ENCODE assay signal across 10 mouse cellular contexts in genomic region chr7:127185601-127186000, GRCm38 (mm10). TPM values are rescaled to one million over a fixed set of nuclear protein-coding genes. Genes with fewer than 3 reads are reported as not detected.
A peak's percentile ranks its signal among the peaks of the same experiment; 100 is the strongest.
DNase-seq lines count a peak whose midpoint lies in the region; ATAC-seq and TF ChIP-seq lines count a peak whose summit lies in the region.
"Had no signal": no experiment of that assay in that cellular context is flagged by ENCODE, and none has a peak within 500 bp of the region (broad histone marks: within the 10 kb centered on the region; RNA-seq: fewer than 3 reads in every experiment).

No protein-coding gene starts in this region.

- TF ChIP-seq EP300 in heart, postnatal 0 days (IDR thresholded peaks at IDR 0.05; ENCODE audit: low read depth) = no peak

- WGBS in heart, postnatal 0 days = 51% methylated on average over 3 of the region's 3 CpGs
- 50% methylated on average over 3 of the region's 3 CpGs for WGBS in heart, embryonic 10.5 days
- 78% methylated on average over 3 of the region's 3 CpGs for WGBS in spleen, adult 2 months

- H3K36me3 ChIP-seq in heart, postnatal 0 days (replicated peaks; ENCODE audit: control insufficient read depth, insufficient read depth, low read length) = no peaks in the 10 kb centered on the region
- no peaks in the 10 kb centered on the region for H3K36me3 ChIP-seq in heart, embryonic 10.5 days
- no peaks in the 10 kb centered on the region for H3K36me3 ChIP-seq in spleen, adult 2 months (ENCODE audit: control insufficient read depth, insufficient read depth, low read length)

- intact Hi-C loops in left cerebral cortex, postnatal 14 days (cut with DNase I) = loop anchor here (2.0 kb wide), 1 partner anchor 69 kb away; no protein-coding TSS in a partner anchor

- H3K9me3 ChIP-seq in heart, postnatal 0 days (replicated peaks; ENCODE audit: control insufficient read depth, low read length) = no peaks in the 10 kb centered on the region
- H3K9me3 ChIP-seq in heart, embryonic 10.5 days = no peaks in the 10 kb centered on the region
- H3K9me3 ChIP-seq: forebrain, embryonic 13.5 days had no signal

- H3K4me1 ChIP-seq in heart, postnatal 0 days (ENCODE audit: control insufficient read depth, insufficient read depth) = no peaks in the 10 kb centered on the region
- H3K4me1 ChIP-seq in heart, embryonic 10.5 days = peaks cover 7% of the 10 kb centered on the region; the same call in 1 of the 2 replicates
- H3K4me1 ChIP-seq in spleen, adult 2 months (ENCODE audit: control insufficient read depth, insufficient read depth, insufficient read length) = peaks cover 11% of the 10 kb centered on the region; the same call in 1 of the 2 replicates
- H3K4me1 ChIP-seq: forebrain, embryonic 13.5 days had no signal

- peak; percentile 39; the same call in 1 of the 2 replicates for ATAC-seq in heart, postnatal 0 days (ENCODE audit: insufficient read depth, low read depth)
- ATAC-seq in common myeloid progenitor, adult 5-6 weeks (replicated peaks; ENCODE audit: low read depth, poor library complexity, severe bottlenecking) = peak; percentile 39; the same call in 1 of the 2 replicates
- ATAC-seq: forebrain, embryonic 13.5 days had no signal

- TF ChIP-seq CTCF in heart, postnatal 0 days (IDR thresholded peaks at IDR 0.05; ENCODE audit: low read depth) = peak; percentile 71
- 0 out of 2 replicates have a peak, but pooled peaks have one; percentile 2 for TF ChIP-seq CTCF in spleen, adult 2 months (IDR thresholded peaks at IDR 0.05; ENCODE audit: extremely low read depth, insufficient read depth, insufficient read length, insufficient replicate concordance)

- no peak overlapping the region for H3K4me3 ChIP-seq in heart, postnatal 0 days (ENCODE audit: low read depth, low read length)
- no peak overlapping the region for H3K4me3 ChIP-seq in heart, embryonic 10.5 days
- no peak overlapping the region for H3K4me3 ChIP-seq in spleen, adult 2 months (ENCODE audit: extremely low read depth, insufficient read depth, insufficient read length)
- H3K4me3 ChIP-seq: forebrain, embryonic 13.5 days had no signal

- H3K27me3 ChIP-seq in heart, postnatal 0 days (ENCODE audit: control insufficient read depth, insufficient read depth, low read length) = no peaks in the 10 kb centered on the region
- no peaks in the 10 kb centered on the region for H3K27me3 ChIP-seq in heart, embryonic 10.5 days (ENCODE audit: insufficient read depth, poor library complexity, severe bottlenecking)
- H3K27me3 ChIP-seq in spleen, adult 2 months (ENCODE audit: control insufficient read depth, insufficient read depth, low read length) = no peaks in the 10 kb centered on the region
- H3K27me3 ChIP-seq: forebrain, embryonic 13.5 days had no signal

- H3K27ac ChIP-seq in heart, postnatal 0 days (ENCODE audit: low read depth) = no peak overlapping the region
- H3K27ac ChIP-seq in heart, embryonic 10.5 days = no peak overlapping the region
- H3K27ac ChIP-seq in spleen, adult 2 months (ENCODE audit: insufficient read depth, low read length) = no peak overlapping the region
- H3K27ac ChIP-seq: forebrain, embryonic 13.5 days had no signal

- H3K9ac ChIP-seq in heart, postnatal 0 days (replicated peaks; ENCODE audit: low read depth, low read length) = no peak overlapping the region
- H3K9ac ChIP-seq: forebrain, embryonic 13.5 days had no signal

- no peak overlapping the region for H3K4me2 ChIP-seq in heart, postnatal 0 days (ENCODE audit: low read depth, low read length)
- H3K4me2 ChIP-seq: forebrain, embryonic 13.5 days had no signal

- no peak for TF ChIP-seq POLR2A in spleen, adult 2 months (IDR thresholded peaks at IDR 0.05; ENCODE audit: low read depth, low read length)

- peak; percentile 56 for DNase-seq in heart, postnatal 0 days (ENCODE audit: low spot score)
- DNase-seq in heart, embryonic 10.5 days (ENCODE audit: low spot score) = no peak
- DNase-seq in spleen, adult 2 months (ENCODE audit: low read depth in 1 of 2, low spot score in 2 of 2) = no peak
- DNase-seq in spleen, adult 12 weeks (ENCODE audit: low spot score) = no peak
- DNase-seq in thymus, postnatal 25 days = peak; percentile 37
- DNase-seq in left cerebral cortex, postnatal 14 days (ENCODE audit: low spot score in 2 of 2) = no peak
- DNase-seq in cerebellum, adult 9-11 months = no peak
- DNase-seq: adrenal gland, adult 2 months had no signal

RNA-seq across cellular contexts. Expression of gene Cd2bp2, which starts 10.2 kb away (rescaled TPM):
- total RNA-seq in heart, postnatal 0 days (2014; rRNA removed; ENCODE audit: low replicate concordance) = 39.3 and 39.9 TPM in 2 replicates
- 26.9 and 27.2 TPM in 2 replicates for polyA plus RNA-seq in heart, postnatal 0 days (2015; fragmentation: Nextera tagmentation; extraction: Ambion mirVana)
- 49.1 and 61.0 TPM in 2 replicates for polyA plus RNA-seq in heart, embryonic 10.5 days (2016; fragmentation: Nextera tagmentation; extraction: Ambion mirVana)
- 22.7 and 26.4 TPM in 2 replicates for polyA plus RNA-seq in spleen, adult 2 months (2012; rRNA removed)
- 54.9 and 73.1 TPM in 2 replicates for total RNA-seq in common myeloid progenitor, adult 5-6 weeks (2017)
- total RNA-seq in left cerebral cortex, postnatal 14 days (2021) = 10 to 100 TPM; 73.9 to 84.5 TPM

RNA-seq across cellular contexts. Expression of gene Tbc1d10b, which starts 22.7 kb away (rescaled TPM):
- total RNA-seq in heart, postnatal 0 days (2014; rRNA removed; ENCODE audit: low replicate concordance) = 30.2 and 45.3 TPM in 2 replicates
- polyA plus RNA-seq in heart, postnatal 0 days (2015; fragmentation: Nextera tagmentation; extraction: Ambion mirVana) = 9.6 and 10.8 TPM in 2 replicates
- 26.4 and 28.3 TPM in 2 replicates for polyA plus RNA-seq in heart, embryonic 10.5 days (2016; fragmentation: Nextera tagmentation; extraction: Ambion mirVana)
- 33.0 and 34.3 TPM in 2 replicates for polyA plus RNA-seq in spleen, adult 2 months (2012; rRNA removed)
- total RNA-seq in common myeloid progenitor, adult 5-6 weeks (2017) = 24.7 and 29.1 TPM in 2 replicates
- total RNA-seq in left cerebral cortex, postnatal 14 days (2021) = 10 to 100 TPM; 82.8 to 83.9 TPM

RNA-seq across cellular contexts. Expression of gene Mylpf, which starts 23.1 kb away (rescaled TPM):
- total RNA-seq in heart, postnatal 0 days (2014; rRNA removed; ENCODE audit: low replicate concordance) = 22.1 TPM in 1 of 2 replicates, not detected in the other
- 3.2 and 5.4 TPM in 2 replicates for polyA plus RNA-seq in heart, postnatal 0 days (2015; fragmentation: Nextera tagmentation; extraction: Ambion mirVana)
- 40.4 and 51.1 TPM in 2 replicates for polyA plus RNA-seq in heart, embryonic 10.5 days (2016; fragmentation: Nextera tagmentation; extraction: Ambion mirVana)
- 1.2 and 5.2 TPM in 2 replicates for polyA plus RNA-seq in spleen, adult 2 months (2012; rRNA removed)
- 10.6 and 35.3 TPM in 2 replicates for total RNA-seq in common myeloid progenitor, adult 5-6 weeks (2017)
- total RNA-seq in left cerebral cortex, postnatal 14 days (2021) = 1 to 10 TPM; 1.7 to 4.2 TPM
- polyA plus RNA-seq: adrenal gland, adult 2 months had no signal

RNA-seq across cellular contexts. Expression of gene Zfp553, which starts 47.3 kb away (rescaled TPM):
- total RNA-seq in heart, postnatal 0 days (2014; rRNA removed; ENCODE audit: low replicate concordance) = 11.8 and 18.5 TPM in 2 replicates
- 10.9 and 11.2 TPM in 2 replicates for polyA plus RNA-seq in heart, postnatal 0 days (2015; fragmentation: Nextera tagmentation; extraction: Ambion mirVana)
- polyA plus RNA-seq in heart, embryonic 10.5 days (2016; fragmentation: Nextera tagmentation; extraction: Ambion mirVana) = 30.5 and 42.9 TPM in 2 replicates
- polyA plus RNA-seq in spleen, adult 2 months (2012; rRNA removed) = 9.2 and 12.9 TPM in 2 replicates
- 20.8 and 29.9 TPM in 2 replicates for total RNA-seq in common myeloid progenitor, adult 5-6 weeks (2017)
- 10 to 100 TPM; 17.7 to 19.2 TPM for total RNA-seq in left cerebral cortex, postnatal 14 days (2021)

RNA-seq across cellular contexts. Expression of gene Sept1, which starts 47.3 kb away (rescaled TPM):
- total RNA-seq in heart, postnatal 0 days (2014; rRNA removed; ENCODE audit: low replicate concordance) = 2.3 and 8.6 TPM in 2 replicates
- polyA plus RNA-seq in heart, postnatal 0 days (2015; fragmentation: Nextera tagmentation; extraction: Ambion mirVana) = 18.7 and 19.4 TPM in 2 replicates
- polyA plus RNA-seq in heart, embryonic 10.5 days (2016; fragmentation: Nextera tagmentation; extraction: Ambion mirVana) = 21.2 and 25.4 TPM in 2 replicates
- 280 and 335 TPM in 2 replicates for polyA plus RNA-seq in spleen, adult 2 months (2012; rRNA removed)
- 62.7 and 63.2 TPM in 2 replicates for total RNA-seq in common myeloid progenitor, adult 5-6 weeks (2017)
- 1 to 10 TPM; 5.9 to 6.3 TPM for total RNA-seq in left cerebral cortex, postnatal 14 days (2021)

Comparison
In these comparisons a context has a peak if more than half of its experiments do, and no peak if none do; other contexts are left out.
1. DNase-seq: peak in heart, postnatal 0 days (single experiment) and thymus, postnatal 25 days (single experiment); none in heart, embryonic 10.5 days (single experiment), spleen, adult 2 months (0 of 2), spleen, adult 12 weeks (single experiment), left cerebral cortex, postnatal 14 days (0 of 2) and cerebellum, adult 9-11 months (single experiment).